Mouse (Mus musculus): ENCODE data around the gene Olfr548-ps1. TPM values are rescaled to one million over a fixed set of nuclear protein-coding genes. Genes with fewer than 3 reads are reported as not detected.
"Not testable (repeated sequence)": the region's sequence is repeated elsewhere in the genome, so short reads cannot be mapped to it uniquely, and the experiment has no call there.

The Olfr548-ps1 gene
- not detected in 2 replicates for polyA plus RNA-seq (2014; fragmentation: Nextera tagmentation; extraction: Ambion mirVana)

GRCm38 (mm10) chr7:102540596-102540995 lies at the start of gene Olfr548-ps1:
Olfr548-ps1 (plus strand) TSS chr7:102540896.
- H3K4me2 ChIP-seq, result no peak within 1 kb of the TSS
- no peaks in the 10 kb centered on the region for H3K4me1 ChIP-seq (ENCODE audit: insufficient read depth)
- DNase-seq, result no peak
- no peak within 1 kb of the TSS for H3K27ac ChIP-seq (ENCODE audit: low read depth)
- no peak for ATAC-seq (ENCODE audit: insufficient read depth)
- no peak within 1 kb of the TSS for H3K9ac ChIP-seq
- no peaks in the 10 kb centered on the region for H3K36me3 ChIP-seq (ENCODE audit: insufficient read depth)
- H3K4me3 ChIP-seq (ENCODE audit: low read depth, low read length), result no peak within 1 kb of the TSS
- no peaks in the 10 kb centered on the region for H3K27me3 ChIP-seq (ENCODE audit: insufficient read depth, low read length)
- WGBS, result 71% methylated on average over 2 of the region's 2 CpGs
- no peaks in the 10 kb centered on the region for H3K9me3 ChIP-seq (ENCODE audit: low read depth, low read length)
- no peak for TF ChIP-seq CTCF (IDR thresholded peaks at IDR 0.05; ENCODE audit: low read depth)

GRCm38 (mm10) chr7:102494416-102494815 lies 46.3 kb upstream of the Olfr548-ps1 start:
- H3K4me2 ChIP-seq; H3K36me3 ChIP-seq (ENCODE audit: insufficient read depth); H3K9me3 ChIP-seq (ENCODE audit: low read depth, low read length); H3K27me3 ChIP-seq (ENCODE audit: insufficient read depth, low read length); ATAC-seq (ENCODE audit: insufficient read depth); H3K4me3 ChIP-seq (ENCODE audit: low read depth, low read length); H3K4me1 ChIP-seq (ENCODE audit: insufficient read depth); H3K27ac ChIP-seq (ENCODE audit: low read depth); DNase-seq; H3K9ac ChIP-seq: not testable (repeated sequence)
- 41% methylated on average over 7 of the region's 7 CpGs for WGBS

- Histone ChIP-seq H3K36me3 (ENCODE audit: insufficient read depth) (no peaks in the 10 kb centered on the region), H3K27me3 (ENCODE audit: insufficient read depth, low read length) (no peaks in the 10 kb centered on the region), H3K9ac (no peak within 1 kb of the TSS), H3K9me3 (ENCODE audit: low read depth, low read length) (no peaks in the 10 kb centered on the region), H3K4me3 (ENCODE audit: low read depth, low read length) (no peak within 1 kb of the TSS), H3K4me1 (ENCODE audit: insufficient read depth) (no peaks in the 10 kb centered on the region), H3K27ac (ENCODE audit: low read depth) (no peak within 1 kb of the TSS), H3K4me2 (no peak within 1 kb of the TSS)
- no peak for TF ChIP-seq CTCF (IDR thresholded peaks at IDR 0.05; ENCODE audit: low read depth)
- 66% methylated on average over 3 of the region's 3 CpGs for WGBS
- DNase-seq, result no peak
- no peak for ATAC-seq (ENCODE audit: insufficient read depth)
Measured at GRCm38 (mm10) chr7:102499473-102499872, 41.2 kb upstream of the Olfr548-ps1 start, which contains the start of gene Olfr545. Olfr545 (minus strand) TSS chr7:102499573.

GRCm38 (mm10) chr7:102501986-102502385 lies 38.7 kb upstream of the Olfr548-ps1 start:
- Histone ChIP-seq H3K9me3 (ENCODE audit: low read depth, low read length) (no peaks in the 10 kb centered on the region), H3K4me3 (ENCODE audit: low read depth, low read length) (no peak overlapping the region), H3K4me1 (ENCODE audit: insufficient read depth) (no peaks in the 10 kb centered on the region), H3K9ac (no peak overlapping the region), H3K36me3 (ENCODE audit: insufficient read depth) (no peaks in the 10 kb centered on the region), H3K27ac (ENCODE audit: low read depth) (no peak overlapping the region), H3K27me3 (ENCODE audit: insufficient read depth, low read length) (no peaks in the 10 kb centered on the region), H3K4me2 (no peak overlapping the region)
- DNase-seq, result no peak
- ATAC-seq (ENCODE audit: insufficient read depth), result no peak
- TF ChIP-seq CTCF (IDR thresholded peaks at IDR 0.05; ENCODE audit: low read depth), result no peak
- WGBS, result 62% methylated on average over 5 of the region's 5 CpGs

- no peaks in the 10 kb centered on the region for H3K9me3 ChIP-seq (ENCODE audit: low read depth, low read length)
- H3K36me3 ChIP-seq (ENCODE audit: insufficient read depth), result no peaks in the 10 kb centered on the region
- ATAC-seq (ENCODE audit: insufficient read depth), result peak; percentile 85
- no peaks in the 10 kb centered on the region for H3K27me3 ChIP-seq (ENCODE audit: insufficient read depth, low read length)
- H3K4me3 ChIP-seq (ENCODE audit: low read depth, low read length), result no peak overlapping the region
- H3K27ac ChIP-seq (ENCODE audit: low read depth), result no peak overlapping the region
- no peak overlapping the region for H3K9ac ChIP-seq
- TF ChIP-seq CTCF (IDR thresholded peaks at IDR 0.05; ENCODE audit: low read depth), result peak; percentile 87
- no peak overlapping the region for H3K4me2 ChIP-seq
- H3K4me1 ChIP-seq (ENCODE audit: insufficient read depth), result no peaks in the 10 kb centered on the region
- 47% methylated on average over 3 of the region's 3 CpGs for WGBS
- DNase-seq, result peak; percentile 85
Measured at GRCm38 (mm10) chr7:102506848-102507247, 33.8 kb upstream of the Olfr548-ps1 start.

GRCm38 (mm10) chr7:102508066-102508465 lies 32.6 kb upstream of the Olfr548-ps1 start:
- no peak for DNase-seq
- Histone ChIP-seq H3K27me3 (ENCODE audit: insufficient read depth, low read length) (no peaks in the 10 kb centered on the region; the same call in 1 of the 2 replicates), H3K9ac (no peak overlapping the region), H3K4me2 (no peak overlapping the region), H3K4me1 (ENCODE audit: insufficient read depth) (no peaks in the 10 kb centered on the region), H3K36me3 (ENCODE audit: insufficient read depth) (no peaks in the 10 kb centered on the region), H3K27ac (ENCODE audit: low read depth) (no peak overlapping the region), H3K4me3 (ENCODE audit: low read depth, low read length) (no peak overlapping the region), H3K9me3 (ENCODE audit: low read depth, low read length) (no peaks in the 10 kb centered on the region)
- no peak for TF ChIP-seq CTCF (IDR thresholded peaks at IDR 0.05; ENCODE audit: low read depth)
- WGBS, result 86% methylated on average over 9 of the region's 9 CpGs
- no peak for ATAC-seq (ENCODE audit: insufficient read depth)

- H3K9me3 ChIP-seq (ENCODE audit: low read depth, low read length), result no peaks in the 10 kb centered on the region
Measured at GRCm38 (mm10) chr7:102508666-102509065, 32.0 kb upstream of the Olfr548-ps1 start.

GRCm38 (mm10) chr7:102509726-102510125 lies 31.0 kb upstream of the Olfr548-ps1 start:
- WGBS, result 82% methylated on average over 7 of the region's 7 CpGs
- no peak overlapping the region for H3K4me2 ChIP-seq
- ATAC-seq (ENCODE audit: insufficient read depth) (no peak), DNase-seq (no peak)
- H3K4me3 ChIP-seq (ENCODE audit: low read depth, low read length), result no peak overlapping the region
- TF ChIP-seq CTCF (IDR thresholded peaks at IDR 0.05; ENCODE audit: low read depth), result no peak
- H3K4me1 ChIP-seq (ENCODE audit: insufficient read depth), result no peaks in the 10 kb centered on the region
- H3K9me3 ChIP-seq (ENCODE audit: low read depth, low read length), result no peaks in the 10 kb centered on the region
- no peaks in the 10 kb centered on the region; the same call in 1 of the 2 replicates for H3K27me3 ChIP-seq (ENCODE audit: insufficient read depth, low read length)
- H3K36me3 ChIP-seq (ENCODE audit: insufficient read depth), result no peaks in the 10 kb centered on the region
- H3K27ac ChIP-seq (ENCODE audit: low read depth), result no peak overlapping the region
- H3K9ac ChIP-seq, result no peak overlapping the region

More at GRCm38 (mm10) chr7:102508666-102509065, 32.0 kb upstream of the Olfr548-ps1 start:
- WGBS, result 88% methylated on average over 6 of the region's 6 CpGs
- TF ChIP-seq CTCF (IDR thresholded peaks at IDR 0.05; ENCODE audit: low read depth), result no peak
- H3K4me1 ChIP-seq (ENCODE audit: insufficient read depth), result no peaks in the 10 kb centered on the region
- no peak overlapping the region for H3K27ac ChIP-seq (ENCODE audit: low read depth)
- no peak overlapping the region for H3K4me2 ChIP-seq
- H3K27me3 ChIP-seq (ENCODE audit: insufficient read depth, low read length), result no peaks in the 10 kb centered on the region; the same call in 1 of the 2 replicates
- DNase-seq, result no peak
- ATAC-seq (ENCODE audit: insufficient read depth), result no peak
- no peaks in the 10 kb centered on the region for H3K36me3 ChIP-seq (ENCODE audit: insufficient read depth)
- no peak overlapping the region for H3K9ac ChIP-seq
- no peak overlapping the region for H3K4me3 ChIP-seq (ENCODE audit: low read depth, low read length)

All from lung, embryonic 14.5 days (tissue).